Mouse (Mus musculus) lung, embryonic 16.5 days (tissue): ENCODE measurements around the gene Cox7b. TPM values are rescaled to one million over a fixed set of nuclear protein-coding genes. Genes with fewer than 3 reads are reported as not detected.

Source experiments
- ATAC-seq: fragments of 200-750 bp; cut with Nextera tagmentation; 2 replicates; pipeline ENCODE4 v1.8.0; 2017; ENCODE audit warnings: low read depth, mild to moderate bottlenecking, moderate library complexity
- H3K27ac ChIP-seq: fragments of 300-500 bp; sonication (generic); 2 replicates; pipeline ENCODE4 v1.5.1; 2014; ENCODE audit warnings: mild to moderate bottlenecking, control low read depth, low read length
- H3K27me3 ChIP-seq: fragments of 300-500 bp; sonication (generic); 2 replicates; pipeline ENCODE4 v1.6.1; 2014; ENCODE audit warnings: low read depth, low read length, mixed read lengths; ENCODE audit not compliant: control insufficient read depth, insufficient read depth
- H3K36me3 ChIP-seq: fragments of 300-500 bp; sonication (generic); 2 replicates; pipeline ENCODE4 v1.6.1; 2014; ENCODE audit warnings: low read length; ENCODE audit not compliant: control insufficient read depth, insufficient read depth
- H3K4me1 ChIP-seq: fragments of 300-500 bp; sonication (generic); replicated peaks from 2 replicates; pipeline ENCODE4 v1.6.1; 2014; ENCODE audit warnings: low read length, mixed read lengths; ENCODE audit not compliant: control insufficient read depth, insufficient read depth
- H3K4me2 ChIP-seq: fragments of 300-500 bp; sonication (generic); 2 replicates; pipeline ENCODE4 v1.6.1; 2014; ENCODE audit warnings: low read depth, low read length, control low read depth
- H3K4me3 ChIP-seq: fragments of 300-500 bp; sonication (generic); 2 replicates; pipeline ENCODE4 v1.5.1; 2014; ENCODE audit warnings: mild to moderate bottlenecking, low read length, control low read depth
- H3K9ac ChIP-seq: fragments of 300-500 bp; sonication (generic); 2 replicates; pipeline ENCODE4 v1.6.1; 2014; ENCODE audit warnings: low read length, control low read depth
- H3K9me3 ChIP-seq: fragments of 300-500 bp; sonication (generic); 2 replicates; pipeline ENCODE4 v1.6.1; 2016; ENCODE audit warnings: low read length; ENCODE audit not compliant: control insufficient read depth
- WGBS: fragments of 180-500 bp; shearing (Covaris S2); extraction: QIAGEN DNeasy Blood & Tissue Kit; methylation state at CpG from one replicate; pipeline ENCODE4 v1.1.7; 2014; 5-methylcytosine and 5-hydroxymethylcytosine counted together
- polyA plus RNA-seq: library from polyadenylated mRNA; unstranded; fragments of >200 nt; fragmentation: Nextera tagmentation; extraction: Ambion mirVana; gene quantifications from 2 replicates; pipeline ENCODE4 v1.2.1, GENCODE M21; 2015

Gene Cox7b
- polyA plus RNA-seq, 1 experiment from 2014 or later, result 357 TPM

- H3K4me3 ChIP-seq, result no peak overlapping the region
- no peak for ATAC-seq
- H3K4me2 ChIP-seq, result no peak overlapping the region
- H3K9ac ChIP-seq, result no peak overlapping the region
- peaks cover 3% of the 10 kb centered on the region; the same call in 1 of the 2 replicates for H3K4me1 ChIP-seq
- no peaks in the 10 kb centered on the region for H3K9me3 ChIP-seq
- no peaks in the 10 kb centered on the region for H3K27me3 ChIP-seq
- WGBS, result 84% methylated on average over 4 of the region's 4 CpGs
- H3K36me3 ChIP-seq, result no peaks in the 10 kb centered on the region
- no peak overlapping the region for H3K27ac ChIP-seq
These were observed 2.0 kb downstream of the Cox7b start for GRCm38 (mm10) chrX:106017516-106017915.

- Histone ChIP-seq H3K4me3 (peak within 1 kb of the TSS; percentile 60), H3K27me3 (no peaks in the 10 kb centered on the region), H3K4me2 (peak within 1 kb of the TSS; percentile 51), H3K9ac (peak within 1 kb of the TSS; percentile 73), H3K4me1 (no peaks in the 10 kb centered on the region), H3K9me3 (no peaks in the 10 kb centered on the region), H3K27ac (peak within 1 kb of the TSS; percentile 73; the same call in 1 of the 2 replicates), H3K36me3 (no peaks in the 10 kb centered on the region)
- WGBS, result 19% methylated on average over 35 of the region's 36 CpGs
- peak; percentile 99 for ATAC-seq
These were observed 11.2 kb downstream of the Cox7b start, which contains the start of gene Atp7a for GRCm38 (mm10) chrX:106026418-106027342. Atp7a (plus strand) TSS chrX:106027276.

DNA sequence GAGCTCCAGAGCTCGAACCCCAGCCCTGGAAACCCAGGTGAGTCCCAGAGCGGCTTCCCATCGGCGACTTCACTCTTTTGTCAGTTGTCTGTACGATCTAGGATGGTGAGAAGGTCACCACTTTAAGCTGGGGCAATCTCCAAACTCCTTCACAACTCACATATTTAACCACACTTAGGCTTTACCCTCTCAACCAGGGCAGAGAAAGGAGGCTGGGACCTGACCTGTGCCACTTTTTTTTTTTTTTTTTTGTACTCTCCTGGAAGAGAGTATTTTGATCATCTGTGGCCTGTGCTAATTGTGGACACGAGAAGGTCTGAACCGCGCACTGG, 11.8 kb downstream of the Cox7b start:
- ATAC-seq, result no peak; the same call in 1 of the 2 replicates
- Histone ChIP-seq H3K9me3 (no peaks in the 10 kb centered on the region), H3K27me3 (no peaks in the 10 kb centered on the region), H3K4me1 (no peaks in the 10 kb centered on the region), H3K4me3 (peak overlapping the region; percentile 60), H3K36me3 (no peaks in the 10 kb centered on the region), H3K27ac (peak overlapping the region; percentile 73; the same call in 1 of the 2 replicates), H3K4me2 (peak overlapping the region; percentile 51), H3K9ac (peak overlapping the region; percentile 73)
- 16% methylated on average over 8 of the region's 8 CpGs for WGBS

- no peaks in the 10 kb centered on the region for H3K27me3 ChIP-seq
- no peak overlapping the region for H3K4me2 ChIP-seq
- no peak overlapping the region for H3K27ac ChIP-seq
- H3K36me3 ChIP-seq, result no peaks in the 10 kb centered on the region
- no peak overlapping the region for H3K9ac ChIP-seq
- no peaks in the 10 kb centered on the region for H3K9me3 ChIP-seq
- H3K4me3 ChIP-seq, result no peak overlapping the region
- WGBS, result 64% methylated on average over 5 of the region's 5 CpGs
- no peak for ATAC-seq
- H3K4me1 ChIP-seq, result no peaks in the 10 kb centered on the region
These were observed 14.7 kb downstream of the Cox7b start for GRCm38 (mm10) chrX:106030176-106030575.

DNA sequence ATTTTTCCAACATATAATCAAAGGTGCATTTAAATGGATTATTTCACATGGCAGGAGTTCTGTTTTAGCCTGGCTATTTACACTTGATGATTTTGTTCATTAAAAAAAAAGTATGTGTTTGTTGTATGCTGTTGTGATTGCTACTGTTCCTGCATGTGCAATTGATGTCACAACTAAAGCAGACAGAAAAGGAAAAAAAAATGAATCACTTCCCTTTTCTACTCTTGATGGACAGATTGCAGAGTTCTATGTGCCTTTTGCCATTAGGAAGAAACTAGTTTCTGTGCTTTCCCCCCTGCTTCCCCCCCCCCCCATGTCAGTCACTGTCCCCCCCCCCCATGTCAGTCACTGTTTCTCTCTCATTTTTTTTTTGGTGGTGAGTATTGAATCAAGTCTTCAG, 15.6 kb downstream of the Cox7b start:
- Histone ChIP-seq H3K27me3 (no peaks in the 10 kb centered on the region), H3K27ac (no peak overlapping the region), H3K4me3 (no peak overlapping the region), H3K9me3 (no peaks in the 10 kb centered on the region), H3K4me1 (no peaks in the 10 kb centered on the region; the same call in 1 of the 2 replicates), H3K36me3 (no peaks in the 10 kb centered on the region), H3K9ac (no peak overlapping the region), H3K4me2 (no peak overlapping the region)
- no peak for ATAC-seq

- Histone ChIP-seq H3K4me1 (no peaks in the 10 kb centered on the region; the same call in none of the 2 replicates), H3K9ac (no peak overlapping the region), H3K27ac (no peak overlapping the region), H3K4me3 (no peak overlapping the region), H3K9me3 (no peaks in the 10 kb centered on the region), H3K27me3 (no peaks in the 10 kb centered on the region; the same call in 1 of the 2 replicates), H3K36me3 (no peaks in the 10 kb centered on the region), H3K4me2 (no peak overlapping the region)
- 64% methylated on average over 2 of the region's 2 CpGs for WGBS
- ATAC-seq, result no peak
These were observed 20.2 kb downstream of the Cox7b start for GRCm38 (mm10) chrX:106035727-106036126.

GRCm38 (mm10) chrX:106037185-106037752, 21.8 kb downstream of the Cox7b start:
- Histone ChIP-seq H3K4me3 (no peak overlapping the region), H3K36me3 (no peaks in the 10 kb centered on the region), H3K9me3 (no peaks in the 10 kb centered on the region), H3K9ac (no peak overlapping the region), H3K27ac (no peak overlapping the region), H3K27me3 (no peaks in the 10 kb centered on the region; the same call in 1 of the 2 replicates), H3K4me1 (no peaks in the 10 kb centered on the region; the same call in none of the 2 replicates), H3K4me2 (no peak overlapping the region)
- ATAC-seq, result peak; percentile 77
- WGBS, result 63% methylated on average over 3 of the region's 3 CpGs

DNA sequence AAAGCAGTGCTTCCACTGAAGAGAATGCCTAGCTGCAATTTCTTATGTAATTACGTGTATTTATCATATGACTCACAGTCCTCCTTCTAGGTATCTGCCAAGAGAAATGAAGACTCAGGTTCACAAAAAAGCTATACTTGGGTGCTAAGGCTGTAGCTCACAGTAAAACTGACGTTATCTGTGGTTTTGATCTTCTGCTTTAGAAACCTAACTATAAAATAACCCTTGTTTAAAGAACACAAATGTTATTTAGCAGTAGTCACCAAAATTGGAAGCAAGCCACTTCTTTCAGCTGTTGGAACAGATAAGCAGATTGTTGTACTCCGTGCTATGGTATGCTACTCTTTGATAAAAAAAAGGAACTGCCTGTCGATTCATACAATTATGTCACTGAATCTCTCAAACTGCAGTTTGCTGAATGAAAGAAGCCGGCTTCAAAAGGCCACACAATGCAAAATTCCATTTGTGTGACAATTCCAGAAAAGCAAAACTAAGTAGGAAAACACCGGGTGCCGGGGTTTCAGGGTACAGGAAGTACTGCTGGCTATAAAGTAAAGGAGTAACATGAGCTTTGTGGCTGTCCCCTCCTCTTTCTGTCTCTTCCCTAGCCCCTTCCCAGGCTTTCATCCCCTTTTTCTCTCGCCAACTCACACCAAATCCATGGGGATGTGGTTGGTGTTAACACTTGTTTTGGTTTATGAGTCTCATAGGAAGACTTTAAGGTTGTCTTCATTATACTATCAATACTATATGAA, 28.5 kb downstream of the Cox7b start:
- H3K27ac ChIP-seq, result peak overlapping the region; percentile 55
- H3K27me3 ChIP-seq, result no peaks in the 10 kb centered on the region
- no peak overlapping the region for H3K4me3 ChIP-seq
- H3K4me1 ChIP-seq, result peaks cover 11% of the 10 kb centered on the region
- peak overlapping the region; percentile 34 for H3K4me2 ChIP-seq
- no peaks in the 10 kb centered on the region for H3K36me3 ChIP-seq
- 31% methylated on average over 8 of the region's 8 CpGs for WGBS
- H3K9me3 ChIP-seq, result no peaks in the 10 kb centered on the region
- no peak for ATAC-seq
- H3K9ac ChIP-seq, result no peak overlapping the region

DNA sequence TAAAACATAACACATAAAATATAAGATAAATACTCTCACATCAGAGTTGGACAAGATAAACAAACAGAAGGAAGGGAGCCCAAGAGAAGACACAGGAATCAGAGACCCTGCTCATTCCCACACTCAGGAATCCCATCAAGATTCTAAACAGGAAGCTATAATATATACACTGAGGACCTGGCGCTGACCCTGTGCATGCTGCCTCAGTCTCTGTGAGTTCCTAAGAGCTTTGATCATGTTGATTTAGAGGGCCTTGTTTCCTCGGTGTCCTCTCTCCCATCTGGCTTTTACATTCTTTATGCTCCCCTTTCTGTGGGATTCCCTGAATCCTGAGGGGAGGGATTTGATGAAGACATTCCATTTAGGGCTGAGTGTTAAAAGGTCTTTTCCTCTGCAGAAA, 30.0 kb downstream of the Cox7b start:
- H3K4me3 ChIP-seq, result no peak overlapping the region
- peak; percentile 88 for ATAC-seq
- peak overlapping the region; percentile 53; the same call in 1 of the 2 replicates for H3K27ac ChIP-seq
- no peaks in the 10 kb centered on the region for H3K9me3 ChIP-seq
- no peak overlapping the region for H3K4me2 ChIP-seq
- H3K4me1 ChIP-seq, result peaks cover 11% of the 10 kb centered on the region
- H3K36me3 ChIP-seq, result no peaks in the 10 kb centered on the region
- H3K27me3 ChIP-seq, result no peaks in the 10 kb centered on the region
- no peak overlapping the region for H3K9ac ChIP-seq
- WGBS, result 37% methylated on average over 2 of the region's 2 CpGs
